Mouse (Mus musculus): ENCODE measurements at regions not wholly inside any gene's neighbourhood (a gene's known extent, or its start where the extent isn't known, plus 50 kb on each side); places are given as distances from the start of the nearest gene placed in this dataset.

- TF ChIP-seq CTCF (IDR thresholded peaks at IDR 0.05; ENCODE audit: borderline replicate concordance, insufficient read depth, low read depth, low read length) (no peak), POLR2A (IDR thresholded peaks at IDR 0.05; ENCODE audit: borderline replicate concordance, insufficient read depth, low read length) (no peak)
Observed at GRCm38 (mm10) chr3:147841357-147841756, 989.2 kb downstream of the Ttll7 start.

Measured in cerebellum, adult 2 months (tissue).